Mouse (Mus musculus) forebrain, embryonic 10.5 days (tissue): ENCODE results near the gene Foxred1. TPM values are rescaled to one million over a fixed set of nuclear protein-coding genes. Genes with fewer than 3 reads are reported as not detected.

Experiments
- DNase-seq: peaks from one replicate; pipeline ENCODE4 v3.0.0-alpha.2; 2017; ENCODE audit warnings: low spot score; ENCODE audit errors: extremely low spot score
- H3K27ac ChIP-seq: fragments of 300-500 bp; sonication (generic); 2 replicates; pipeline ENCODE4 v1.5.1; 2016; ENCODE audit warnings: mild to moderate bottlenecking
- H3K27me3 ChIP-seq: fragments of 300-500 bp; sonication (generic); 2 replicates; pipeline ENCODE4 v1.6.1; 2016; ENCODE audit warnings: mild to moderate bottlenecking; ENCODE audit not compliant: poor library complexity, severe bottlenecking
- H3K36me3 ChIP-seq: fragments of 300-500 bp; sonication (generic); replicated peaks from 2 replicates; pipeline ENCODE4 v1.6.1; 2016; ENCODE audit warnings: mild to moderate bottlenecking, moderate library complexity
- H3K4me1 ChIP-seq: fragments of 300-500 bp; sonication (generic); 2 replicates; pipeline ENCODE4 v1.6.1; 2016
- H3K4me3 ChIP-seq: fragments of 300-500 bp; sonication (generic); 2 replicates; pipeline ENCODE4 v1.5.1; 2016; ENCODE audit warnings: mild to moderate bottlenecking, moderate library complexity
- H3K9me3 ChIP-seq: fragments of 300-500 bp; sonication (generic); 2 replicates; pipeline ENCODE4 v1.6.1; 2016; ENCODE audit warnings: mild to moderate bottlenecking, moderate library complexity
- WGBS: fragments of 180-500 bp; shearing (Covaris S2); methylation state at CpG from one replicate; pipeline ENCODE4 v1.1.7; 2016; 5-methylcytosine and 5-hydroxymethylcytosine counted together
- polyA plus RNA-seq: library from polyadenylated mRNA; unstranded; fragments of >200 nt; fragmentation: Nextera tagmentation; extraction: Ambion mirVana; gene quantifications from 2 replicates; pipeline ENCODE4 v1.2.1, GENCODE M21; 2016

Foxred1 gene
- polyA plus RNA-seq, 1 experiment from 2014 or later = 55.3 TPM

DNA sequence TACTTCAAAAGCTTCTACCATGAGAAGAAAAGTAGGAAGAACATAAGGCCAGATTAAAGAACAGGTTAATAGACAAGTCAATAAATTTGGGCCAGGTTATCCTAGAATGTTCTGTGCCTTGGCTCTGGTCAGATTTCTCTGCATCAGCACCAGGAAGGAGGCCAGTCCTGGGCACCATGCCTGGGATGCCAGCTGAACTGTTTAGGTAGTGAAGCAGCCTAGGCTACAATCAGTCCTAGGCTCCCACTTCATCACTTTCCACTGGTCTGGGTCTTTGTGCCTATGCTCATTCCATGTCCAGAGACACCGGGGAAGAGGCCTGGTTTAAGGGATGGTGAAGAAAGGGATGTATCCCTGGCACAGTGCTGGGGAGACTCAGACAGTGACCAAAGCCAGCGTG is 6.4 kb downstream of the Foxred1 start:
- Histone ChIP-seq H3K9me3 (no peaks in the 10 kb centered on the region), H3K4me3 (no peak overlapping the region), H3K36me3 (peaks cover 53% of the 10 kb centered on the region), H3K27ac (no peak overlapping the region), H3K4me1 (peaks cover 17% of the 10 kb centered on the region), H3K27me3 (no peaks in the 10 kb centered on the region)
- no peak for DNase-seq
- 92% methylated on average over 2 of the region's 2 CpGs for WGBS

DNA sequence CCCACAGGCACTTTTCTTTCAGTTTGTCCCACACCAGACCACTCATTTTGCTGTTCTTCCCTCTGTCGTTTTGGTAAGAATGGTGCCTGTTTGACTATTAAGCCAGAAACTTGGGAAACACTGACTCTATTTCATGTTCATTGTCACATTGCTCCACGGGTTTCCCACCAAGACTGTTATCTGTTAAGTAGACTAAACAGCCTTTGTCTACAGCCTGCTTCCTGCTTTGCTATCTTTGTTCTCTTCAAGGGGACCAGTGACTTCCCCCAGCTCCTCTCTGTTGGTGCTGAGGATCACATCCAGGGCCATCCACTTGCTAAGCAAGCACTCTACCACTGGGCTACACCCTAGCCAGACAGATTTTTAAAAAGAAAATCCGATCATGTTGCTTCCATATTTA is 7.3 kb downstream of the Foxred1 start:
- no peak overlapping the region for H3K4me3 ChIP-seq
- H3K36me3 ChIP-seq = peaks cover 44% of the 10 kb centered on the region
- no peak overlapping the region for H3K27ac ChIP-seq
- no peak for DNase-seq
- WGBS = 72% methylated on average over 3 of the region's 3 CpGs
- H3K27me3 ChIP-seq = no peaks in the 10 kb centered on the region
- peaks cover 23% of the 10 kb centered on the region for H3K4me1 ChIP-seq
- H3K9me3 ChIP-seq = no peaks in the 10 kb centered on the region

DNA sequence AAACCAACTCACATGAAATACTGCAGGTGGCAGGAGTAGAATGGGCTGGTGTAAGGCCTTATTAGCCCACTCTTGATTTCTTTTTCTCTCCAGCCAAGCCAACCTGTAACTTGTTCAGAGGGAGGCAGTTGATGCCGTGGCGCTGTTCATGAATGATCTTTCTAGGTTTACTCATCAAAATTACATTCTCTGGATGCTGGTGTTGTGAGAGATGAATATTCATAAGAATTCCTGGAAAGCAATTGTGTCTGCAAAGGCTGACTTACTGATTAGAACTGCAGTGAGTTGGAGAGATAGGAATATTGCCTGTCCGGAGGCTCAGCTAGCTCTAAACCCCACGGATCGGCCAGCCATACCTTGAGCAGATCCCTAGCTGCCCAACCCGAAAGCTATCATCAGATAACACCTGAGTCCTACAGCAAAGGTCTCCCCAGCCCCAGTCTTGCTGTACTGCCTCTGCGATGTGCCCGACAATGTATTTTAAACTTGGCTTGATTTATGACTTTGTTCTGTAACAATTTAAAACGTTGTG is 10.3 kb downstream of the Foxred1 start:
- H3K27ac ChIP-seq = peak overlapping the region; percentile 89
- peak overlapping the region; percentile 81 for H3K4me3 ChIP-seq
- H3K36me3 ChIP-seq = peaks cover 15% of the 10 kb centered on the region
- H3K4me1 ChIP-seq = peaks cover 25% of the 10 kb centered on the region
- DNase-seq = no peak
- no peaks in the 10 kb centered on the region for H3K27me3 ChIP-seq
- no peaks in the 10 kb centered on the region for H3K9me3 ChIP-seq
- 73% methylated on average over 9 of the region's 9 CpGs for WGBS

DNA sequence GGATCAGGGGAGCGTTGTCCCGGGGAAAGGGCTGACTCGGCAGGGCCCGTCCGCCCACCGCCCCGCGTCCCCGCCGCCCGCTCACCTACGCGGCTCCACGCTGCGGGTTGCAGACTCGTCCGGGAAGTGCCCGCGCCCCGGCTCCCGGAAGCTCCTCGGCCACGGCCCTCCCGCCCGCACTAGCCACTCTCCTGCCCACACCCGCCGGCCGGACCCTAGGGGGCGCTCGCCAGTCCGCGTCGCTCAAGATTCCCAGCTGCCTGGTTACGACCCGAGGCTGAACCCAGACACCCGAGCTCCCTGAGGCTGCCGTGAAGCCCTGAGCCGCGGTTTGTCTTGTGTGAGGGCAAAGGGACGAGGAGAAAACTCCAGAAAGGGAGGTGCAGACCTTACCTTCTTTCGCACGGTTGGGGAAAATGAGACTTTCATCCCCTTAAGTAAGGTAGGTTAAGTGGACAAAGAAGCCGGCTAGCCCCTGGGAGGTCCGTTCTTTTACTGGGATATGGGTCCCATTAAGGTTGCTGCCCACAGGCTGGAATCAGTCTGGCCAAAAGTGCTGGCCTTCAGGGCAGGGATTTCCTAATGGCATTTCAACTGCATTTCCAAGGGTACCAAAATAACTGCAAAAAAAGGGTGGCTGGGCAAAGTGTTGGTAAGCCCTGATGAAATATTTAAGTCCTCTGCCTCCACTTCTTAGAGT is 10.9 kb downstream of the Foxred1 start, which contains the start of the genes Srpr and Tirap:
Gene Srpr, plus strand, starts transcription at position 404 of the 700 bp plus-strand sequence.
Gene Tirap, minus strand, starts transcription at position 520 of the 700 bp plus-strand sequence.
- Histone ChIP-seq H3K27ac (peak within 1 kb of the TSS; percentile 89), H3K4me3 (peak within 1 kb of the TSS; percentile 81), H3K27me3 (no peaks in the 10 kb centered on the region), H3K36me3 (peaks cover 8% of the 10 kb centered on the region), H3K4me1 (peaks cover 25% of the 10 kb centered on the region), H3K9me3 (no peaks in the 10 kb centered on the region)
- DNase-seq = peak; percentile 91
- under 1% methylated on average over 44 of the region's 44 CpGs for WGBS

DNA sequence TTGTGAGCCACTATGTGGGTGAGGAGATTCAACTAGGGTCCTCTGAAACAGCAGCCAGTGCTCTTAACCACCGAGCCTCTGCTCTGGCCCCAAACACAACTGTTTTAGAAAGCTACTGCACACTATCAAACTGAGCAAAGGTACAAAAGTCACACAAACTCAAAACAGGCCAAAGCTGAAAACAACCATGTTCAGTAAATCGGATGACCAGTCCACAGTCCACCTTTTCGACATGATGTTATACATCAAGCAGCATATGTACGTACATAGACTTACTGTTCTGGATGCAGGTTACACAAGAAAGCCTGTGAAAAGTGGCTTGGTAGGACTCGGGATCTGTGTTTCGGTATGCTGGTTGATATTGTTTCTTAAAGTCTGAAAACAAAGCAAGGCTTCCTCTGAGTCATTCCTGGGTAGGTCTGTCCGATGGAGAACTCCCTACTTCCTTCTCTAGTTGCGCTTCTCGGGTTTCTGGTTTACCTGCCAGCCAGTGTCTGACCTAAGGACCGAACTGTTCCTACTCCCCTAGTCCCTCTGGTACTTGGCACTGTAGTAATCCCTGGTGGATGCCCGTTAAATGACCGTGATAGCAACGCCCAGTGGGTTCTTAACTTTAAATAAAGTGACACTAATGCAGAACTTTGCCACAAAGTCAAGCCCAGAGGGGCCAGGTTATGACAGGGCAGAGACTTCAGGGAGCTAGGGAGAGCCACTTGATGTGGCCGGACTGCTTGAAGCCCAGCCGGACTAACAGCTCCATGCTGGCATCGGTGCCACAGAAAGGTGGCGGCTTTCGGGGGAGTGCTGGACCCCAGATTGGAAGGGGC is 11.7 kb downstream of the Foxred1 start:
- peak overlapping the region; percentile 89 for H3K27ac ChIP-seq
- DNase-seq = peak; percentile 18

DNA sequence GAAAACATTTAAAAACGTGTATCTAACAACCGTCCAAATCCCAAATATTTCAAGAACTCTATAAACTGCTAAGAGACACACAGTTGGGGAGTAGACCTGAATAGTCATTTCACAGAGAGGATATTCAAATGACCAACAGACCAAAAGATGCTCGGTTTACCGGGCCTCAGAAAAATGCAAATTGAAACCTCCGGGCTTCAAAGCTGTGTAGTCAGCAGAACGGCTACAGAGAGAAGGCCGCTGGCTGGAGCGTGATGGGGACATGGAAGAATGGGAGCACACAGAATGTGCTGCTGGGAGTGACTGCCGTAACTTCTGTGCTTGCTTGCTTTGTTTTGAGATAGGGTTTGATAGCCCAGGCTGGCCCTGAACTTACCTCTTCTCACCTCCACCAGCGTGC is 12.5 kb downstream of the Foxred1 start:
- H3K27me3 ChIP-seq = no peaks in the 10 kb centered on the region
- H3K27ac ChIP-seq = no peak overlapping the region
- no peak for DNase-seq
- H3K4me1 ChIP-seq = peaks cover 25% of the 10 kb centered on the region
- no peaks in the 10 kb centered on the region for H3K9me3 ChIP-seq
- H3K4me3 ChIP-seq = no peak overlapping the region
- 90% methylated on average over 10 of the region's 10 CpGs for WGBS
- H3K36me3 ChIP-seq = no peaks in the 10 kb centered on the region

More for the DNA sequence above, 11.7 kb downstream of the Foxred1 start:
- 30% methylated on average over 18 of the region's 18 CpGs for WGBS
- Histone ChIP-seq H3K4me3 (peak overlapping the region; percentile 81), H3K4me1 (peaks cover 25% of the 10 kb centered on the region), H3K9me3 (no peaks in the 10 kb centered on the region), H3K36me3 (peaks cover under 1% of the 10 kb centered on the region), H3K27me3 (no peaks in the 10 kb centered on the region)

DNA sequence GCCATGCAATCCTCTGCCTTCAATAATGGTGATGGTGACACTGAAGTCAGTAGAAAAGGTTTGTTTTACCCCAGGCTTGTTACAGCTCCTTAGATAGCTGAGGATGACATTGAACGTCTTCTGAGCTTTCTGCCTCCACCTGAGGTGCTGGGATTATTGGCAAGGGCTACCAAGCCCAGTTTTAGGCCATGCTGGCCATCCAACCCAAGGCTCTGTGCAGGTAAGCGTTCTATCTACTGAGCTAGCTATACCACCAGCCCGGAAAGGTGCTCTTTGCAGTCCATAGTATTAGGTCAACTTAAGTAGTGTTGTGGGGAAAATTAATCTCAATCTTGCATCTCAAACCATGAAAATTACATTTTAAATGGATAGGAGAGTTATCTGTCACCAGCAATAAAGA is 13.2 kb downstream of the Foxred1 start:
- Histone ChIP-seq H3K9me3 (no peaks in the 10 kb centered on the region), H3K4me1 (peaks cover 25% of the 10 kb centered on the region), H3K27ac (no peak overlapping the region), H3K36me3 (no peaks in the 10 kb centered on the region), H3K27me3 (no peaks in the 10 kb centered on the region), H3K4me3 (no peak overlapping the region)
- DNase-seq = no peak
- 91% methylated on average over 3 of the region's 3 CpGs for WGBS

DNA sequence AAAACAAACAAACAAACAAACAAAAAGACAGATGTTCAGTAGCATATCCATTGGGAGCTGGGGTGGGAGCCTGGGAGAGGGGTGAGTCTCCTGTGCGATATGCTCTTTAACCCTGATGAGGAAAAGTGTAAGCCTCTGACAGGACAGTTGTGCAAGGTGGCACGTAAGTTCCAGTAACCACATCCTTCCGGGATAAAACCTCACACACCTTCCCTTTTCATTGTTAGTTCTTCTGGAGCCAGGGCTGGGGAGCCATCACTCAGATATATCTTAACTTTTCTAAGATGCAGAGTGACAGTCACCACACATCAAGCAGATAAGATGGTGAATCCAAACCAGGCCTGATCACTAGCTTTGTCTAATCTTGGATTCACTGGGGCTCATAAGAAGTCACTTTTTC is 16.8 kb downstream of the Foxred1 start:
- no peak for DNase-seq
- Histone ChIP-seq H3K27me3 (no peaks in the 10 kb centered on the region), H3K27ac (no peak overlapping the region), H3K9me3 (no peaks in the 10 kb centered on the region), H3K4me1 (peaks cover 8% of the 10 kb centered on the region), H3K36me3 (peaks cover 24% of the 10 kb centered on the region), H3K4me3 (no peak overlapping the region)
- 95% methylated on average over 3 of the region's 3 CpGs for WGBS

DNA sequence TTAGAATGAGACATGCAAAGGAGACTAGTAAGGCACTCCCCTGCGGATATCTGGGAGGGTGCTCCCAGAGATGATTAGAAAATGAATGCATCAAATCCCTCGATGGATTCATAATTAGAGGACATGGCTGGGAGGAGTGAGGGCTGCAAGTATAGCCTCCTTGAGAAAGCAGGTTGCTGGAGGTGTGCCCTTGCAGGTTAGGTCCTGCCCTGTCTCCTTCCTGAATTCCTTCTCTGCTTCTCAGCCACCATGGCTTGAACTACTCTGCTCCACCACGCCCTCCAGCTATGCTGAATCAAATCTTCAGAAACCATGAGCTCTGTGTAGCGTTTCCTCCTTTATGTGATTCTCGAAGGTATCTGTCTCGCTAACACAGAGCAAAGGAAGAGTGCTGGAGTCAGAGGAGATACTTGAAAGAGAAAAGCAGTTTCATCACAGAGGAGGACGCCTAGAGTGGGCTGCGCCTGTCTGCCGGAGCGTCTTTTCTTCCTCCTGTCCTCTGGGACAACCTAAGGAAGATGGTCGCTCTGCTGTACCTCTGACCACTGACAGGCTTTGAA is 17.8 kb downstream of the Foxred1 start:
- Histone ChIP-seq H3K27ac (no peak overlapping the region), H3K27me3 (no peaks in the 10 kb centered on the region), H3K4me3 (no peak overlapping the region), H3K9me3 (no peaks in the 10 kb centered on the region), H3K4me1 (no peaks in the 10 kb centered on the region), H3K36me3 (peaks cover 34% of the 10 kb centered on the region)
- WGBS = 77% methylated on average over 11 of the region's 11 CpGs
- no peak for DNase-seq

DNA sequence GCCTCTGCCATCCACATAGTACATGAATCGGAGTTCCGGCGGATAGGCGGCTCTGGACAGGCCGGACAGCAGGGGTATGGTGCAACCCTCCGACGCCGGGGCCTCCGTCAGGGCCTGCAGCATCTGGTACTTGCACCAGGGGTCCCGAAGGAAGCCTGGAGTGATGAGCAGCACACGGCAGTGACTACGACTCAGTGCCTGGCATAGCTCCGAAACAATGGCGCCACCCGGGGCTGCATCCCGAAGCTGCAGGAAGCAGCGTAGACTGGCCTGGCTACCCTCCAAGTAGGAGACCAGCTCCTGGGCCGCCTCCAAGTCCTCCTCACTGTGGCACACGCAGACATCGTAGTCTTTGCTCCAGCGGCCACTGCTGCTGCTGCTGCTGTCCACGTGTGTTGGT is 22.2 kb downstream of the Foxred1 start:
- no peak overlapping the region for H3K27ac ChIP-seq
- peaks cover 51% of the 10 kb centered on the region for H3K36me3 ChIP-seq
- WGBS = 76% methylated on average over 22 of the region's 22 CpGs

DNA sequence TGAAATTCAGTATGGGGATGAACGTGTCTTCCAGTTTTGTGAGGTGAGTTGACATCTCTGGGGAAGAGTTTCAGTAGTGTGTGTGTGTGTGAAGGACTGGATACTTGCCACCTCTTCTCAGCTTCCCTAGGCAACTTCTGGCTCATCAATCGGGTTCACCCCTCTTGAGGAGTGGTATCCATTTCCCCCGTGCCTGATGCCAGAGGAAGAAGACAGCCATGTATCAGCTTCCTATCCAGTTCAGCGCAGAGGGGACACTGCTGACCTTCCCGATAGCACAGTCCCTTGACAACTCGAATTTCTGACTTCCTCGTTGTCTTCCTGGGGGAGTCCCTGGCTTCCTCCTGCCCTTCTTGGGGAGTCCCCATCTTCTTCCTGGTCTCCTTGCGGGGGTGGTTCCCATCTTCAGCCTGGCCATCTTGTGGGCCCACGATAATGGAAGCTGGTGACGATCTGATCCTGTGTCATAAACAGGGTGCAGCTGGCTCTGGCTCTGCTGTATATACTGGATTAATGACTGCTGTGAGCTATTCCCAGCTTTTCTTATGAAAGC is 23.4 kb downstream of the Foxred1 start:
- Histone ChIP-seq H3K27me3 (no peaks in the 10 kb centered on the region), H3K9me3 (no peaks in the 10 kb centered on the region), H3K4me3 (no peak overlapping the region), H3K4me1 (no peaks in the 10 kb centered on the region), H3K27ac (no peak overlapping the region), H3K36me3 (peaks cover 51% of the 10 kb centered on the region)
- no peak for DNase-seq
- WGBS = 93% methylated on average over 10 of the region's 10 CpGs

More for the DNA sequence above, 22.2 kb downstream of the Foxred1 start:
- Histone ChIP-seq H3K4me1 (no peaks in the 10 kb centered on the region), H3K4me3 (no peak overlapping the region), H3K27me3 (no peaks in the 10 kb centered on the region), H3K9me3 (no peaks in the 10 kb centered on the region)
- no peak for DNase-seq

DNA sequence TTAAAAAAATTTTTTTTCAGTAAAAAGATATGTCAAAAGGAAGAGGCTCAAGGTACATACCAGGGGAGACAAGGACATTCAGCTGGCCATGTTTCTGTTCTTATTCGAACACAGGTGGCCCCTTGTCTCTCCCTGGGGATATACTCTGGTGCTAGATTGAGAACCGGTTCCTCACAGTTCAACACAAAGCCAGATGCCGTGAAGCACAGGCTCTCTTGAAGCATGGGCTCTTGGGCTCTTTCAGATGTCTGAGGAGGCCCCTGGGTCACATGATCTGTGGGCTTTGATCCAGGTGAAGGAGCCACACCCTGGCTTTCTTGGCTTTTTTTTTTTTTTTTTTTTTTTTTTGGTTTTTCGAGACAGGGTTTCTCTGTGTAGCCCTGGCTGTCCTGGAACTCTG is 24.4 kb downstream of the Foxred1 start:
- Histone ChIP-seq H3K4me1 (no peaks in the 10 kb centered on the region), H3K36me3 (peaks cover 49% of the 10 kb centered on the region), H3K4me3 (no peak overlapping the region), H3K27ac (no peak overlapping the region), H3K27me3 (no peaks in the 10 kb centered on the region), H3K9me3 (no peaks in the 10 kb centered on the region)
- WGBS = 91% methylated on average over 4 of the region's 4 CpGs
- DNase-seq = no peak
